In genomic region chr1:106096324-106096723, GRCm38 (mm10) we compare ENCODE assay signal across 9 mouse cellular contexts.
DNase-seq lines count a peak whose midpoint lies in the region; ATAC-seq lines count a peak whose summit lies in the region.
"Had no signal": no experiment of that assay in that cellular context is flagged by ENCODE, and none has a peak within 500 bp of the region (broad histone marks: within the 10 kb centered on the region; RNA-seq: fewer than 3 reads in every experiment).

No protein-coding gene starts in this region.

- H3K4me1 ChIP-seq in hindbrain, embryonic 14.5 days (replicated peaks; ENCODE audit: control insufficient read depth, insufficient read depth, low read length): peaks cover 7% of the 10 kb centered on the region; the same call in 1 of the 2 replicates

- no peak overlapping the region for H3K4me2 ChIP-seq in hindbrain, embryonic 14.5 days (replicated peaks)

- WGBS in hindbrain, embryonic 14.5 days: 29% methylated on average over 4 of the region's 4 CpGs

- no peak overlapping the region for H3K4me3 ChIP-seq in hindbrain, embryonic 14.5 days (replicated peaks; ENCODE audit: low read length)

- peak; percentile 59 for ATAC-seq in hindbrain, embryonic 14.5 days (ENCODE audit: low FRiP score)

- peak; percentile 11 for DNase-seq in left cerebral cortex, adult 11 months (ENCODE audit: low spot score)
- no peak for DNase-seq in left cerebral cortex, postnatal 36 days (ENCODE audit: low spot score in 2 of 2)
- DNase-seq in hindbrain, embryonic 14.5 days (ENCODE audit: low spot score): peak; percentile 57
- DNase-seq in mesoderm, embryonic 11.5 days (ENCODE audit: low read depth, low spot score): peak; percentile 37
- peak; percentile 16 for DNase-seq in right cerebral cortex, postnatal 14 days
- DNase-seq in T-cell, adult 2 months (ENCODE audit: low spot score): no peak
- DNase-seq in cerebellum, postnatal 14 days: no peak
- DNase-seq in lung, postnatal 25 days (ENCODE audit: low spot score): no peak
- DNase-seq: lung, postnatal 4 days had no signal

- H3K27ac ChIP-seq in hindbrain, embryonic 14.5 days: no peak overlapping the region

- no peaks in the 10 kb centered on the region for H3K27me3 ChIP-seq in hindbrain, embryonic 14.5 days (ENCODE audit: control insufficient read depth, insufficient read depth, low read length)

- H3K9ac ChIP-seq in hindbrain, embryonic 14.5 days: no peak overlapping the region

- no peaks in the 10 kb centered on the region for H3K9me3 ChIP-seq in hindbrain, embryonic 14.5 days (ENCODE audit: control insufficient read depth, low read length)

- H3K36me3 ChIP-seq in hindbrain, embryonic 14.5 days (replicated peaks; ENCODE audit: control insufficient read depth, insufficient read depth): no peaks in the 10 kb centered on the region

- intact Hi-C loops in left cerebral cortex, postnatal 36 days (cut with DNase I): no loop called here

Comparison
In these comparisons a context has a peak if more than half of its experiments do, and no peak if none do; other contexts are left out.
1. DNase-seq: peak in left cerebral cortex, adult 11 months (single experiment), hindbrain, embryonic 14.5 days (single experiment), mesoderm, embryonic 11.5 days (single experiment) and right cerebral cortex, postnatal 14 days (single experiment); none in left cerebral cortex, postnatal 36 days (0 of 2), T-cell, adult 2 months (single experiment), cerebellum, postnatal 14 days (0 of 2) and lung, postnatal 25 days (single experiment).